Mouse (Mus musculus) naive thymus-derived CD4-positive, alpha-beta T cell, adult 2 months (primary cell): Measurements from ENCODE around the gene Gpn1.
A peak's percentile ranks its signal among the peaks of the same experiment; 100 is the strongest.
"Not testable (repeated sequence)": the region's sequence is repeated elsewhere in the genome, so short reads cannot be mapped to it uniquely, and the experiment has no call there.

Source experiments
- DNase-seq: peaks from one replicate; pipeline ENCODE4 v3.0.0-alpha.2; 2011; ENCODE audit warnings: low read depth

Gpn1 gene

DNA sequence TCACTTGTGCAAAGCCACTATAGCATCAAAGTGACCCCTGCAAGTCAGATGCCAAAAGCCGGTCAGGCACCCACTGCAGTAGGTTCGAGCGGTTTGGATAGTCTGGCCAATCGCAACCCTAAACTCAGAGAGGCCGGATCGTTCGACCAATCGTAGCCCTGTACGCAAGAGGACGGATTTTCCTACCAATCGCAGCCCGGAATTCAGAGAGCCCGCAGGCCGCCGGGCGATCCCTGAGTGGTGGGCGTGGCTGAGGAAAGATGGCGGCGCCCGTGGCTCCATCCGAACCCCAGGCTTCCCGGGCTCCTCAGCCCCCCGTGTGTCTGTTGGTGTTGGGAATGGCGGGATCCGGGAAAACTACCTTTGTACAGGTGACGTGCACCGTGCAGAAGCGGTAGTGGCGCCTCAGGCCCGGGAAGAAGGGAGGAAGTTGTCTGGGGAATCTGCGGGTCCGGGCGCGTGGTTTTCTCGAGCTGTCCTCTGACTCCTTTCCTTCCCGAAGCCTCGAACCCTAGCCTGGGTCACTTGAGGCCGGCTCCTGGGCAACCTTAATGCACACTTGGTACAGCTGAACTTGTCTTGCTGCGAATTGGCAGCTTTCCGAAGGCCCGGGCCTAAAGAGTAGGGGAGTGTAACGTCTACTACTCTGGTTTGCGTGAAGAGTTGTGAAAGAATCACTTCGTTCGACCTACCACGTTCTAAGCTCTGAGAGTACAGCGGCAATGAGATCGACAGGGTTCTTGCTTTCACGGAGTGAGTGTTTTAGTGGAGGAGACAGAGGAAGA, at the start of gene Gpn1:
Gene Gpn1, plus strand, starts transcription at position 229 of the 785 bp plus-strand sequence.
- DNase-seq: peak; percentile 86

- peak; percentile 44 for DNase-seq
These were observed 43.2 kb upstream of the Gpn1 start for GRCm38 (mm10) chr5:31451336-31451735.

DNA sequence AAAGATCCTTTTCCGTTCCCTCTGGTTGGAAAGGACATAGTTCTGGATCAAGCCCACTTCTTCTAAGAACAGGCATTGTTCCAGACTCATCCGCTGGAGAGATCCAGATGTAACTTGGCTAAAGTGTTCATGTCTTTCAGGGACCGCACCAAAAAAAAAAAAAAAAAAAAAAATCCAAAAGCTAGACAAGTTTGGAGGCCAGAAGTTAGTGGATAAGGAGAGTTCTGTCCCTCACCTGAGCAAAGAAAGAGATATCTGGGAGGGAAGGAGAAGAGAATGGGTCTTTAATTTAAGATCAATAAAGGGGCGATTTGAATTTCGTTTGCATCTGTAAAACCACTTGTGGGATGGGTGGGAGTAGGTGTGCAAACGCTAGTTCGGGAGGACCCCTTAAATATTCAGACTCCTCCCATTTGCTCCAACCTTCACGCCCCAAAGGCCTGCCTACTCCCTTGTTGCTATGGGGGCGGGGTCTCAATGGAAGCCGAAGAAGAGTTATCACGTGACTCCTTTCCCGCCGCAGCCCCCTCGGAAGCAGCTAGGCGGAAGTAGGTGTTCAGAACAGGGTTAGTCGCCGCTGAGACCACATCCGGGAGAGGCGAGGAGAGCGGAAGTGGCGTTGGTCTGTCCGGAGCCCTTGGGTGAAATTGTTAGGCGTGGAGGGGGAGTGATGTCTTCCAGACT, 42.5 kb upstream of the Gpn1 start, which contains the start of gene Zfp512:
Gene Zfp512, plus strand, starts transcription at position 554 of the 684 bp plus-strand sequence.
- DNase-seq: peak; percentile 88

- DNase-seq: no peak
These were observed 42.0 kb upstream of the Gpn1 start for GRCm38 (mm10) chr5:31452562-31452878.

DNA sequence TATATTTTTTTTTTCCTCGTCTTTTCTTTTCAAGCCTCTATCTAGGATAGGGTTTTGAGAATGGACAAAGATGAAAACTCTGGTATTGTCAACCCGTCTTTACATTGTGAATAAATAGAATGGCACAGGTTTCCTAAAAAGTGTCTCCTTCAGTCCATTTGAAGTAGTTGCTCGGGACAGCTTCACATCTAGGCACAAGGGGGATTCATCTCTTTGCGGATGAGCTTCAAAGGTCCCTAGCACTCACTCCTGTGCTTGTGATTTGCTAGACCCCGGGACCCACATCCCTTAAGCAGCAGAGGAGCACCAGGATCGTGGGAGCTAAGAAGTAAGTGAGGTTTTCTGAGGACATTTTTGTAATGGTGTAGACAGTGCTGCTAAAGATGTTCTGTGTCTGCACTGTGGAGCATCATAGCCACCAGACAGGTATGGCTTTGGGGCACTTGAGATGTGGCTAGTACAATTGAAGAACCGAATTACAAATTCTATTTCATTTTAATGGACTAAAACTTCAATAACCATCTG, 41.6 kb upstream of the Gpn1 start:
- peak; percentile 28 for DNase-seq

- DNase-seq: no peak
These were observed 26.7 kb upstream of the Gpn1 start for GRCm38 (mm10) chr5:31467798-31468197.

GRCm38 (mm10) chr5:31469711-31470110, 24.8 kb upstream of the Gpn1 start:
- no peak for DNase-seq

DNA sequence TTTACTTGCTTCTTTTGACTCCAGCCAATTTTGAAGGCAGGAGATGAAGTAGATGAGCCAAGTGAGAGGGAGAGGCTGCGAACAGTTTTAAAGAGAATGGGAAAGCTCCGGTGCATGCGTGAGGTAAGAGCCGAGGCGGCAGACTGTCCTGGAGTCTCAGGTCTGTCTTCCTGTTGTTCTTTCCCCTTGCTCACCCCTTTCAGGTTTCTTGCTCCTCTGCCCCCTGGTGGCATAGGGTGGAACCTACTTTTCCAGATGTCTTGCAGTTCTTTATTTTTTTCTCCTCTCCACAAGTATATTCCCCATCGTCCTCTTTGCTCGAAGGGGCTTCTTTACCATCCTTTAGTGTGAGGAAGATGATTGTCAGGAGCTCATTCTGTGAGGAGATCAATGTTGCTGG, 24.2 kb upstream of the Gpn1 start:
- DNase-seq: peak; percentile 67

GRCm38 (mm10) chr5:31480536-31480935, 14.0 kb upstream of the Gpn1 start:
- no peak for DNase-seq

DNA sequence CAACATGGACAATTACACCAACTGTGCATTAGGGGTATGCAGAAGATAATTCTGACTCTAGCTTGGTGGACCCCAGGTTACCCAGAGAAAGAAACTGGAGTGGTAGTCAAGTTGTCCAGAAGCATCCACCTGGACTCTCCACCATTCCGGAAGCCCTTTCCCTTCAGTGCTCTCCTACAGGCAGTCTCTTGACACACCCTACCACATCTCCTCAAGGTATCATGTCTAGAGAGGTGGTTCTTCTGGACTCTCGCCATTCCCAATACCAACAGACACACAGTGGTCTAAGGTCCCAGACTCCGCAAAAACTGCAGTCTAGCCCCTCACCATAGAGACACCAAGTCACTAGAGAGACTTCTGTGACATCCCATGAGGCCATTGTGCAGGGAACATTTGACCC, 9.1 kb upstream of the Gpn1 start, which contains the start of gene 4930548H24Rik:
Gene 4930548H24Rik, plus strand, starts transcription at position 301 of the 400 bp plus-strand sequence.
- DNase-seq: no peak

- DNase-seq: no peak
These were observed 6.7 kb upstream of the Gpn1 start for GRCm38 (mm10) chr5:31487889-31488288.

DNA sequence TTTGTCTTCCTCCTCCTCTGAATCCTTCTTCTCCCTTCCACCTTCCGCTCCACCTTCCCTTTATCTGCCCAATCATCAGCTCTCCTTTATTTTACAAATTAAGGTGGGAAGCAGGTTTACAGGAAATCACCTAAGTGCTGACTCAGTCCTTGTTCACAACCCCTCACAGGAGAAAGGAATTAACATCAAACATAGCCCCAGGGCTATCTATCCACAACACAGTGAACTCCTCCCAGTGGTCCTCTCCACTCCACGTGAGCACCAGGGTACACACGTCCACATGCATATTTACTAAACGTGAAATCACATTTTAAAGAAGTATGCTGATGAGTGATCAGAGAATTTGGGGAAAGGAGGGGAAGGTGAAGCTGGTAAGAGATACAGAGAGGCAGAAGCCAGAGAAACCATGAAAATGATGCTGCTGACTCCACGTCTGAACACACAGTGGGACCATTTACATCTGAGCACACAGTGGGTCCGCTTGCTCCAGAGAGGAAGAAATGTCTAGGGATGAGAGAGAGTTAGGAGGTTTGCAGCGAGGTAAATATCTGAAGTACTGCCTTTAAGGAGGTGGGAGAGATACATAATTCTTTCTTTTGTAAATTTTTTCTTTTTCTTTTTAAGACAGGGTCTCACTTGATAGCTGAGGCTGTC, 5.3 kb upstream of the Gpn1 start:
- DNase-seq: no peak

DNA sequence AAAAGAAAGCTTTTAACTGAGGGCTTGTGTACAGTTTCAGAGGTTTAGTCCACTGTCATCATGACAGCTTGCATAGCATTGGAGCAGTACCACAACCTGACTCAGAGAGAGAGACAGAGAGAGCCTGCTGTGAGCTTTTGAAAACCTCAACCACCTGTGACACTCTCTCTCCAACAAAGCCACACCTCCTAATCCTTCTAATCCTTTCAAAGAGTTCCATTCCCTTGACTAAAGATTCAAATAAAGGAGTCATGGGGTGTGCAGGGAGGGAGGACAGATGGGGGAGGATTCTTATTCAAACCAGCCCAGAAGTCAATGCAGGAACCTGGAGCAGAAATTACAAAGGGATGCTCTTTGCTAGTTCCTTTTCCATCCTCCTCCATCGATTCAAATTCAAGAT, 2.5 kb upstream of the Gpn1 start:
- no peak for DNase-seq

GRCm38 (mm10) chr5:31504843-31505242, 10.3 kb downstream of the Gpn1 start:
- DNase-seq: no peak

DNA sequence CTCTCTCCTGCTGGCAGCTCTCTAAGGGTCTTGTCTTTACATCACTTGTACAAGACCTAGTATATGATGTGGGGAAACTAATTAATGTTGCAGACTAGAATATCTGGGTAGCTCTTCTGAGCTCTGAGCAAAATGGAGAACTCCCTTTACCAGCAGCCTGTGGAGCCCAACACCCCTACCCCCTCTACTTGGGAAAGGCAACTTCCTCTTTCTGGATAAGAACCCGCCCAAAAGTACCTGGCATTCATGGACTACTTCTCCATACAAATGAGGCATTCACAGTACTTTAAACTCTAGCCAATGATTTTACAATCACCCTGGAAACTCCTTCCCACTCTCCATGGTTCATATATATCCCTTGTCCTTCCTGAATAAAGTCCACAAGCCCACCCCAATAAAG, 17.9 kb downstream of the Gpn1 start:
- DNase-seq: no peak

GRCm38 (mm10) chr5:31520556-31520955, 26.0 kb downstream of the Gpn1 start:
- peak; percentile 69 for DNase-seq

DNA sequence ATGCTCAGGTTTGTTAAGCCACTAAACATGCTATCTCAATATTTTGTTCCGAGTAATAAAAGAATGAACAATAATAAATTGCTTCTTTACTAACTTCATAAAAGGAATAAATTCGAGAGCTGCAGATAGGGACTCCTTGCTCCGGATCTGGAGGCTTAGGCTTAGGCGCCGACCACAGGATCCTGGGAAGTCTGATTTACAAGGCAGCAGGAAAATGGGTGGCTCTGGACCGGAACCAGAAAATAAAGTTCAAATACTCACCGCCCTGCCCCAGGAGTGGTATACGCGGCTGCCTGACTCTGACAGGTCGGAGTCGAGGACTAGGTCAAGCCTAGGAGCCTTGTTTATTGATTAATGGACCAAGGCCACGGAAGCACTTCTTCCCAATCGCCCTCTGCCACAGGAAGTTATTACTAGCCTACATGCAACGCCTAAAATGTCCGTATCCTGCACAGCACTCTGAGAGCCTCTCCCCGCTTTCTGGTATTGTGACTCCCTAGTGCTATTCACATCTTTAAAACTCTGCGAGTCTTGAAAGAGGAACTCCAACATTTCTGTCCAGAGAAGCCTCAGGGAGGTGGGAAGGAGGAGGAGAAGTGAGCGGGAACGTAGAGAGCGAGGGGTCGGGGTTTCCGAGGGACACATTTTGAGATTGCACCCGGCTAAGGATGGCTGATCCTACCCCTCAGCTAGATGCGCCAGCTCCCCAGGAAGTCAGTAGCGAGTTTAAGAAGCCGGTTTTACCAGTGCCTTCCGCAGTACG, 32.0 kb downstream of the Gpn1 start, which contains the start of gene Slc4a1ap:
Gene Slc4a1ap, plus strand, starts transcription at position 642 of the 763 bp plus-strand sequence.
- DNase-seq: peak; percentile 94

GRCm38 (mm10) chr5:31527117-31527680, 32.7 kb downstream of the Gpn1 start:
- DNase-seq: no peak

DNA sequence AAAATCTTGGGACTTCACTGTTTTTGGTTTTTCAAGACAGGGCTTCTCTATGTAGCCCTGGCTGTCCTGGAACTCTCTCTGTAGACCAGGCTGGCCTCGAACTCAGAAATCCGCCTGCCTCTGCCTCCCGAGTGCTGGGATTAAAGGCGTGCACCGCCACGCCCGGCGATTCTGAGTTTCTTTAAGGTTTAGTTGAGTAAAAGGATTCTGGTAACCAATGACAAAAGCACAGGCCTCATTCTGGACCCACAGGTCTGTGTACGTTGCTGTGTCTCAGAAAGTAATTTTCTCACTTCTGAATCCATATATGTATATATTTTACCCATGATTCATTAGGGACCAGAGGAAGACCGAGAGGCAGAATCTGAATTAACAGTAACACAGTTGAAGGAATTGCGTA, 33.2 kb downstream of the Gpn1 start, which contains the start of gene Supt7l:
Gene Supt7l, minus strand, starts transcription at position 101 of the 400 bp plus-strand sequence.
- not testable (repeated sequence) for DNase-seq

DNA sequence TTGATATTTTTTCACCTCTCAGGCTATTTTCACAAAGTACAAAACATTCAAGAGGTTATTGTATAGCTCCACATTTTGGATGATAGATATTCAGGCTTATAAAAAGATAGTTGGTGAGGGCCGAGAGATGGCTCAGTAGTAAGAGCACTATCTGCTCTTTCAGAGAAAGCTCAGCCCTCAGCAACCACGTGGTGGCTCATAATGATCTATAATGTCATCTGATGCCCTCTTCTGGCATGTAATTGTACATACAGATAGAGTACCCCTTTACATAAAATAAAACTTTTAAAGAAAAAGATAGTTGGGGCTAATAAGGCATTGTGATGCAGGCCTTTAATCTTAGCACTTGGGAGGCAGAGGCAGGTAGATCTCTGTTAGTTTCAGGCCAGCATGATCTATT, 34.0 kb downstream of the Gpn1 start:
- peak; percentile 51 for DNase-seq

- DNase-seq: peak; percentile 26
These were observed 40.7 kb downstream of the Gpn1 start for GRCm38 (mm10) chr5:31535228-31535627.
